Mouse (Mus musculus): ENCODE data around the gene Smagp.

DNA sequence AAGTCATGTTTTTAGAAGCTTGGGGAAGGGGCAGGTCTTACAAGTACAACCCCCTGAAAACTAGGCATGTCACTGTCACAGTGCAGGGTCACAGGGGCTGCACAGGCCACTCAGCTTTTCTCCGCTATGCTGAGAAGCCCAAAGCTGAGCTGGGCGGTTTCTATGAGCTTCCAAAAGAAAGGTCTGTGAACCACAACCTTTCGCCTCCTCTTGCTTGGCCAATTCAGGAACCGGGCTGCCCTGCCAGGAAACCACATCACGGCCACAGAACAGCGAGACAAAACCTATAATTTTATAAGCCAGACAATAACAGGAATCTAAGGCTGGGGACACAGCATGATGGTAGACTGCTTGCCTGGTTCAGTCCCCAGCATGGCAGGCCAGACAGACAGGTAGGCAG, 48.4 kb downstream of the Smagp start:
- TF ChIP-seq CTCF (IDR thresholded peaks at IDR 0.05; ENCODE audit: low read depth) (no peak), EP300 (IDR thresholded peaks at IDR 0.05; ENCODE audit: low read depth) (no peak)
